Mouse (Mus musculus) granulocyte monocyte progenitor cell, adult 5-6 weeks (primary cell): ENCODE measurements at regions not wholly inside any gene's neighbourhood (a gene's known extent, or its start where the extent isn't known, plus 50 kb on each side); places are given as distances from the start of the nearest gene placed in this dataset.

Experiments used
- ATAC-seq: replicated peaks from 2 replicates; pipeline ENCODE4 v1.8.0; 2016; ENCODE audit warnings: mild to moderate bottlenecking, moderate TSS enrichment, inconsistent platforms; ENCODE audit not compliant: poor library complexity, severe bottlenecking

- ATAC-seq, result no peak
These were observed 336.6 kb downstream of the Gm826 start for GRCm38 (mm10) chr2:159997395-159997794.

- ATAC-seq, result no peak
These were observed 339.5 kb downstream of the Gm826 start for GRCm38 (mm10) chr2:159994490-159994889.

GRCm38 (mm10) chr2:159986719-159987118 lies 347.2 kb downstream of the Gm826 start:
- no peak for ATAC-seq

DNA sequence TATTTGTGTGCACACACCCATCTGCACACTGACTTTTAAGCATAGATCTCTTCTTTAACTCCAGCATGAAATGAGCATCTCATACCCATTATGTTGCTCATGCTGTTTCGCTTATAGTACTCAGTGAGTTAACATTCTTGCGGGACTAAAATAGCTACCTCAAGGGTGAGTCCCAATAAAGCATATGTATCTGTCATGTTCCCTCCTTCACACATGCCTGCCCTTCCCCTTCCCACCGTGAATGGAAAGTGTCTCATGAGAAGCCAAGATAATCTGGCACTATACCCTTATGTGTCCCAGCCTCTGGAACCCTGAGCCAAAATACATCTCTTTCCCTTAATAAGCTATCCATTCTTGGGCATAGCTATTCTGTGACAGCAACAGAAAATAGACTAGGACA lies 352.3 kb downstream of the Gm826 start:
- no peak for ATAC-seq

DNA sequence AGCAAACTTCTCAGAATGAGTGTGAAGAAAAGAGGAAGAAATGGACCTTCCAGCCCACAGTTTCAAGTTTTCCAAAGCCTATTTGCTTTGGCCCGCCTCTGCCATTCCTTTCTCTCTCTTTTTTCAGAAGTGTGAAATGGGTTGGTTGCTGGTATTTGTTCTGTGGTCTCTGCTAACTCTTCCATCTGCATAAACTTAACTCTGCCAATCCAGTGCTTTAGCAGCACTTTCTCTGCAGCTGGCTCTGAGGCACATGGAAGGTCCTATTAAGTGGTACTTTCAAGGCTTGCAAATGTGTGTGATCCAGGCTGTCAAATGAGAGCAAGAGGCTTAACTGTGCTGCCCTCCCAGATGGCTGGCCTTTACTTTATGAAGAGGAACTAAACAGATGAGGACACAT lies 383.6 kb downstream of the Gm826 start:
- no peak for ATAC-seq

DNA sequence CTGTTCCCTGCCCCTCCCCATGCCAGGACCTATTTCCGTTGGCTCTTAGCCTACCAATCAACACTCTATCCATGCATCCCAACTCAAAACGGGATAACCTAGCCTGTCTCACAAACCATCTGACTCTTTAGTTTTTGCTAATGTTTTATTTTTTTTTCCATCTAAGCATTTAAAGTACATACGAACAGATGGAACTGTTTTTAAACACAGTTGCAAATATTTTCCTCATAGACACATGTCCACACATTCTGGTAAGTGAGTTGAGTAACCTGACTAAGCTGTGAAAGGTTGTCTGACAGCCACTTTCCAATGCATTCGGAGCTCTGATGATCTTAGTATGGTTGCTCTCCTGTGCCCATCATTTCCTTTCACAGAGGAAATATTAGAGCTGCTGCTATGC lies 384.9 kb downstream of the Gm826 start:
- no peak for ATAC-seq

DNA sequence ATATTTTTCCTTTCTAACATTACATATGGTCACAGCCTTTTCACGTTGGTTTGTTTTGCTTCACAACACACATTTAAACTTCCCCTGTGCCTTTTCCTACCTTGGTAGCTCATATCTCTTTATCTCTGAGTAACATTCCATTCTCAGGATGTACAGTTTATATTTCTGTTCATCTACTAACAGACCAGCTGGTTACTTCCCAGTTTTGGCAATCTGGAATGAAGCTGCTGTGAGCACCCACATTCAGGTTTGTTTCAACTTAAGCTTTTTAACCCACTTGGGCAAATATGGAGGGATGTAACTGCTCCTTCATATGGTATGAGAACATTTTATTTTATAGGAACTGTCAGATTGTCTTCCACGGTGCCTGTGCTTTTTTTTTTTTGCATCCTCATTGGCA lies 403.2 kb downstream of the Gm826 start:
- no peak for ATAC-seq

- no peak for ATAC-seq
These were observed 444.3 kb downstream of the Gm826 start for GRCm38 (mm10) chr2:159889701-159890100.

- ATAC-seq, result no peak
These were observed 449.0 kb downstream of the Gm826 start for GRCm38 (mm10) chr2:159884773-159885459.

- no peak for ATAC-seq
These were observed 467.0 kb downstream of the Gm826 start for GRCm38 (mm10) chr2:159866981-159867380.

DNA sequence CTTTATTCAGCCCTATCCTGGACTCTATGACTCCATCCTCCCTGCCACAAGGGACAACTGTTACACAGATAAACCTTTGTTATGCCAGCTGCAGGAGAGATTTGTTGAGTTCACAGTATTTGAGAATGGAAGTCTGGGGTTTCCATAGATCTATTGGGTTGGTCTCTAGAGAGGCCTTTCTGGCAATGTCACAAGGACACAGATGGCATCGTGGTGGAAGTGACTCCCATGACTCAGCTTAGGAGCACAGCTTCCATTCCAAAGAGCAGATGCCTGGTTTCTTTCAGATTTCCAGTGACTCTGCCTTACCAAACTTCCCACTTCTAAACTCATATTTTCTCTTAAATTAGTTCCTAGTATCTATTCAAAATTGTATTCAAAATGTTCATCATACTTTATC lies 467.6 kb downstream of the Gm826 start:
- no peak for ATAC-seq

- ATAC-seq, result no peak
These were observed 470.8 kb downstream of the Gm826 start for GRCm38 (mm10) chr2:159863185-159863584.

GRCm38 (mm10) chr2:159853891-159854665 lies 479.9 kb downstream of the Gm826 start:
- no peak for ATAC-seq

GRCm38 (mm10) chr2:159852959-159853358 lies 481.0 kb downstream of the Gm826 start:
- ATAC-seq, result no peak

- no peak for ATAC-seq
These were observed 501.4 kb downstream of the Gm826 start for GRCm38 (mm10) chr2:159832488-159833113.

GRCm38 (mm10) chr2:159826417-159826816 lies 507.5 kb downstream of the Gm826 start:
- no peak for ATAC-seq

DNA sequence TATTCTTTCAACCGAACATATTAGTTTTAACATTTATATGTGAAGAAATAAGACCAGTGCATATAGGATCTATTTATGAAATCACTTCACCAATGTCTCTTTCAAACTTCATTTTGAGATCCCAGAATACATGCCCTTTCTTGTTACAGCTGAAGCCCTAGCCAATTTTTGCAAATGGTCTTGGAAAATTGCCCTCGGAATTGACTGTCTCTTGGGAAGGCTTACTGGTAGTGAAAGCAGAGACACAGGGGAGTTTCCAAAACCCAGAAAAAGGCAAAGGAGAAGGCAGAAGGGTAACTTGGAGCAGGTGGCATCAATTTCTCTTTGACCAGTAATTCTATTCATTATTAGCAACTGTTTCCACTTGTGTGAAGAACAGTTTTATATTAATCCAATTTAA lies 515.4 kb downstream of the Gm826 start:
- ATAC-seq, result no peak

- no peak for ATAC-seq
These were observed 517.6 kb downstream of the Gm826 start for GRCm38 (mm10) chr2:159816344-159816743.
